Mouse (Mus musculus) ES-E14 (cell line): ENCODE results near the gene Rasa3. TPM values are rescaled to one million over a fixed set of nuclear protein-coding genes. Genes with fewer than 3 reads are reported as not detected.

ENCODE experiments used
- DNase-seq: peaks from one replicate; pipeline ENCODE4 v3.0.0-alpha.2; 2013; ENCODE audit warnings: low read depth, low spot score
- H3K27ac ChIP-seq: 2 replicates; pipeline ENCODE4 v1.5.1; 2012; ENCODE audit warnings: low read depth, mild to moderate bottlenecking, low read length, moderate library complexity, mixed read lengths; ENCODE audit not compliant: poor library complexity, insufficient read depth, severe bottlenecking
- H3K36me3 ChIP-seq: 2 replicates; pipeline ENCODE4 v1.6.1; 2012; ENCODE audit warnings: mild to moderate bottlenecking, low read length, moderate library complexity, mixed read lengths; ENCODE audit not compliant: control insufficient read depth, poor library complexity, insufficient read depth, severe bottlenecking
- H3K4me1 ChIP-seq, 2 experiments: fragments of 150-350 bp in 1 of 2; sonication (generic) in 1 of 2; 2 replicates each; pipeline ENCODE4 v1.6.1; 2012; ENCODE audit warnings: low read length in 2 of 2, mild to moderate bottlenecking in 1 of 2, mixed read lengths in 1 of 2; ENCODE audit not compliant: control insufficient read depth in 2 of 2, insufficient read depth in 2 of 2, poor library complexity in 1 of 2
- H3K4me3 ChIP-seq, 2 experiments: fragments of 150-350 bp in 1 of 2; sonication (generic) in 1 of 2; 2 replicates each; pipeline ENCODE4 v1.5.1; 2012; ENCODE audit warnings: low read length in 2 of 2, low read depth in 1 of 2, mild to moderate bottlenecking in 1 of 2, mixed read lengths in 1 of 2; ENCODE audit not compliant: insufficient read depth in 1 of 2, poor library complexity in 1 of 2, severe bottlenecking in 1 of 2
- H3K9ac ChIP-seq: 2 replicates; pipeline ENCODE4 v1.6.1; 2012; ENCODE audit warnings: low read depth, mild to moderate bottlenecking, low read length, mixed read lengths; ENCODE audit not compliant: poor library complexity, insufficient read depth, severe bottlenecking
- H3K9me3 ChIP-seq: fragments of 150-350 bp; sonication (generic); 2 replicates; pipeline ENCODE4 v1.6.1; 2012; ENCODE audit warnings: low read depth, mild to moderate bottlenecking, low read length; ENCODE audit not compliant: control insufficient read depth, insufficient read depth
- CHD2 ChIP-seq: IDR thresholded peaks from 2 replicates; pipeline ENCODE4 v1.6.1; 2014; ENCODE audit warnings: mild to moderate bottlenecking, low read depth, low read length, inconsistent platforms
- HCFC1 ChIP-seq: IDR thresholded peaks from 2 replicates; pipeline ENCODE4 v1.6.1; 2012; ENCODE audit warnings: low read length, inconsistent platforms, borderline replicate concordance; ENCODE audit not compliant: insufficient read depth
- MAFK ChIP-seq: IDR thresholded peaks from 2 replicates; pipeline ENCODE4 v1.6.1; 2014; ENCODE audit warnings: mild to moderate bottlenecking, low read depth, low read length, inconsistent platforms; ENCODE audit not compliant: insufficient read depth
- ZC3H11A ChIP-seq: IDR thresholded peaks from 2 replicates; pipeline ENCODE4 v1.6.1; 2012; ENCODE audit warnings: low read depth, mild to moderate bottlenecking, inconsistent platforms, low read length, borderline replicate concordance
- ZNF384 ChIP-seq: IDR thresholded peaks from 2 replicates; pipeline ENCODE4 v1.6.1; 2012; ENCODE audit warnings: low read depth, low read length, inconsistent platforms
- in situ Hi-C, 2 experiments: fragments of 600-800 bp; cut with MboI; formaldehyde crosslinking; loops; one replicate each; pipeline ENCODE4 v1.15.1; 2025; ENCODE audit warnings: low sequenced_read_pairs in 2 of 2, inconsistent platforms in 1 of 2; ENCODE audit not compliant: unreplicated experiment in 2 of 2
- total RNA-seq: library from RNA; depleted of rRNA; stranded (reverse); fragments of 300-350 nt; gene quantifications from 2 replicates; pipeline ENCODE4 v1.2.3, GENCODE M21; 2012

The Rasa3 gene
- total RNA-seq, 1 experiment = 14.4 TPM

GRCm38 (mm10) chr8:13699323-13699949 is 22.0 kb upstream of the Rasa3 start:
- Histone ChIP-seq H3K27ac (no peak overlapping the region), H3K9me3 (no peaks in the 10 kb centered on the region), H3K36me3 (no peaks in the 10 kb centered on the region), H3K9ac (no peak overlapping the region), H3K4me1 (no peaks in the 10 kb centered on the region), H3K4me3 (no peak overlapping the region)
- in situ Hi-C loops = no loop called here
- TF ChIP-seq HCFC1 = no peak
- no peak for TF ChIP-seq ZC3H11A
- no peak for TF ChIP-seq MAFK
- TF ChIP-seq ZNF384 = no peak
- no peak for TF ChIP-seq CHD2
- no peak for DNase-seq

GRCm38 (mm10) chr8:13698281-13698680 is 20.9 kb upstream of the Rasa3 start:
- H3K27ac ChIP-seq = no peak overlapping the region

GRCm38 (mm10) chr8:13697681-13698080 is 20.3 kb upstream of the Rasa3 start:
- no peak for DNase-seq
- Histone ChIP-seq H3K36me3 (no peaks in the 10 kb centered on the region), H3K4me3 (no peak overlapping the region), H3K9me3 (no peaks in the 10 kb centered on the region), H3K4me1 (no peaks in the 10 kb centered on the region), H3K9ac (no peak overlapping the region), H3K27ac (no peak overlapping the region)
- TF ChIP-seq MAFK = no peak
- no peak for TF ChIP-seq ZC3H11A
- no peak for TF ChIP-seq HCFC1
- TF ChIP-seq ZNF384 = no peak
- no peak for TF ChIP-seq CHD2
- in situ Hi-C loops = no loop called here

More at GRCm38 (mm10) chr8:13698281-13698680, 20.9 kb upstream of the Rasa3 start:
- TF ChIP-seq MAFK = no peak
- Histone ChIP-seq H3K4me1 (no peaks in the 10 kb centered on the region), H3K4me3 (no peak overlapping the region), H3K36me3 (no peaks in the 10 kb centered on the region), H3K9ac (no peak overlapping the region), H3K9me3 (no peaks in the 10 kb centered on the region)
- DNase-seq = no peak
- in situ Hi-C loops = no loop called here

GRCm38 (mm10) chr8:13697196-13697595 is 19.8 kb upstream of the Rasa3 start:
- no peaks in the 10 kb centered on the region for H3K9me3 ChIP-seq
- no peaks in the 10 kb centered on the region for H3K36me3 ChIP-seq
- H3K27ac ChIP-seq = no peak overlapping the region
- TF ChIP-seq ZNF384 = no peak
- no peak for TF ChIP-seq HCFC1
- no peak for TF ChIP-seq MAFK
- no peak for TF ChIP-seq ZC3H11A
- no peak for TF ChIP-seq CHD2
- DNase-seq = no peak
- no peak overlapping the region for H3K9ac ChIP-seq
- no peak overlapping the region for H3K4me3 ChIP-seq
- H3K4me1 ChIP-seq = no peaks in the 10 kb centered on the region
- in situ Hi-C loops = no loop called here

- no peaks in the 10 kb centered on the region for H3K36me3 ChIP-seq
- H3K4me3 ChIP-seq = no peak overlapping the region
- TF ChIP-seq HCFC1 (no peak), MAFK (no peak), ZNF384 (no peak), CHD2 (no peak), ZC3H11A (no peak)
- in situ Hi-C loops = no loop called here
- H3K27ac ChIP-seq = no peak overlapping the region
- no peak overlapping the region for H3K9ac ChIP-seq
- no peaks in the 10 kb centered on the region for H3K9me3 ChIP-seq
- DNase-seq = no peak
- no peaks in the 10 kb centered on the region for H3K4me1 ChIP-seq
Measured at GRCm38 (mm10) chr8:13696157-13696556, 18.8 kb upstream of the Rasa3 start.
